Mouse (Mus musculus): ENCODE results near the gene Hdac6. TPM values are rescaled to one million over a fixed set of nuclear protein-coding genes. Genes with fewer than 3 reads are reported as not detected.
A peak's percentile ranks its signal among the peaks of the same experiment; 100 is the strongest.
"Not testable (repeated sequence)": the region's sequence is repeated elsewhere in the genome, so short reads cannot be mapped to it uniquely, and the experiment has no call there.

Hdac6 gene
- polyA plus RNA-seq, 1 experiment from 2014 or later, result 51.3 TPM

GRCm38 (mm10) chrX:7928270-7928790, 19.4 kb downstream of the Hdac6 start, which contains the start of gene Eras:
Gene Eras, minus strand, starts transcription at chrX:7928607.
- Histone ChIP-seq H3K36me3 (ENCODE audit: control insufficient read depth, insufficient read depth, low read length) (peaks cover 5% of the 10 kb centered on the region; the same call in 1 of the 2 replicates), H3K27me3 (ENCODE audit: control insufficient read depth, insufficient read depth, low read length) (peaks cover 11% of the 10 kb centered on the region; the same call in 1 of the 2 replicates), H3K4me1 (ENCODE audit: control insufficient read depth, insufficient read depth, low read length) (no peaks in the 10 kb centered on the region), H3K9me3 (ENCODE audit: control insufficient read depth, low read length) (no peaks in the 10 kb centered on the region), H3K9ac (ENCODE audit: low read depth, low read length) (no peak within 1 kb of the TSS), H3K4me2 (replicated peaks; ENCODE audit: low read depth, low read length) (no peak within 1 kb of the TSS), H3K4me3 (ENCODE audit: low read length) (no peak within 1 kb of the TSS), H3K27ac (ENCODE audit: low read depth, low read length) (no peak within 1 kb of the TSS)
- ATAC-seq (ENCODE audit: low FRiP score, low TSS enrichment), result no peak
- WGBS, result 26% methylated on average over 17 of the region's 19 CpGs

GRCm38 (mm10) chrX:7927116-7927515, 20.6 kb downstream of the Hdac6 start:
- Histone ChIP-seq H3K36me3 (ENCODE audit: control insufficient read depth, insufficient read depth, low read length) (peaks cover 5% of the 10 kb centered on the region; the same call in 1 of the 2 replicates), H3K9me3 (ENCODE audit: control insufficient read depth, low read length) (no peaks in the 10 kb centered on the region), H3K27me3 (ENCODE audit: control insufficient read depth, insufficient read depth, low read length) (peaks cover 21% of the 10 kb centered on the region), H3K4me3 (ENCODE audit: low read length) (no peak overlapping the region), H3K4me1 (ENCODE audit: control insufficient read depth, insufficient read depth, low read length) (no peaks in the 10 kb centered on the region), H3K27ac (ENCODE audit: low read depth, low read length) (no peak overlapping the region), H3K9ac (ENCODE audit: low read depth, low read length) (no peak overlapping the region), H3K4me2 (replicated peaks; ENCODE audit: low read depth, low read length) (no peak overlapping the region)
- 31% methylated on average over 10 of the region's 10 CpGs for WGBS
- ATAC-seq (ENCODE audit: low FRiP score, low TSS enrichment), result no peak

- Histone ChIP-seq H3K4me3 (ENCODE audit: low read length) (no peak overlapping the region), H3K9ac (ENCODE audit: low read depth, low read length) (no peak overlapping the region), H3K9me3 (ENCODE audit: control insufficient read depth, low read length) (no peaks in the 10 kb centered on the region), H3K4me2 (replicated peaks; ENCODE audit: low read depth, low read length) (no peak overlapping the region), H3K27ac (ENCODE audit: low read depth, low read length) (no peak overlapping the region), H3K4me1 (ENCODE audit: control insufficient read depth, insufficient read depth, low read length) (no peaks in the 10 kb centered on the region), H3K27me3 (ENCODE audit: control insufficient read depth, insufficient read depth, low read length) (peaks cover 28% of the 10 kb centered on the region), H3K36me3 (ENCODE audit: control insufficient read depth, insufficient read depth, low read length) (peaks cover 3% of the 10 kb centered on the region; the same call in 1 of the 2 replicates)
- WGBS, result 75% methylated on average over 6 of the region's 6 CpGs
- ATAC-seq (ENCODE audit: low FRiP score, low TSS enrichment), result no peak
Observed at GRCm38 (mm10) chrX:7926266-7926665, 21.4 kb downstream of the Hdac6 start.

- Histone ChIP-seq H3K4me3 (ENCODE audit: low read length) (peak overlapping the region; percentile 21), H3K9me3 (ENCODE audit: control insufficient read depth, low read length) (no peaks in the 10 kb centered on the region), H3K36me3 (ENCODE audit: control insufficient read depth, insufficient read depth, low read length) (no peaks in the 10 kb centered on the region), H3K27me3 (ENCODE audit: control insufficient read depth, insufficient read depth, low read length) (peaks cover 43% of the 10 kb centered on the region), H3K27ac (ENCODE audit: low read depth, low read length) (no peak overlapping the region), H3K4me2 (replicated peaks; ENCODE audit: low read depth, low read length) (peak overlapping the region; percentile 32), H3K4me1 (ENCODE audit: control insufficient read depth, insufficient read depth, low read length) (no peaks in the 10 kb centered on the region), H3K9ac (ENCODE audit: low read depth, low read length) (no peak overlapping the region; the same call in 1 of the 2 replicates)
- 30% methylated on average over 48 of the region's 48 CpGs for WGBS
- ATAC-seq (ENCODE audit: low FRiP score, low TSS enrichment), result 0 out of 2 replicates have a peak, but pooled peaks have one; percentile 33
Observed at GRCm38 (mm10) chrX:7922032-7922431, 25.7 kb downstream of the Hdac6 start.

GRCm38 (mm10) chrX:7919601-7920383, 27.9 kb downstream of the Hdac6 start, which contains the start of gene Pcsk1n:
Gene Pcsk1n, plus strand, starts transcription at chrX:7919822.
- Histone ChIP-seq H3K4me1 (ENCODE audit: control insufficient read depth, insufficient read depth, low read length) (no peaks in the 10 kb centered on the region), H3K36me3 (ENCODE audit: control insufficient read depth, insufficient read depth, low read length) (no peaks in the 10 kb centered on the region), H3K4me2 (replicated peaks; ENCODE audit: low read depth, low read length) (peak within 1 kb of the TSS; percentile 29), H3K4me3 (ENCODE audit: low read length) (peak within 1 kb of the TSS; percentile 17), H3K9me3 (ENCODE audit: control insufficient read depth, low read length) (no peaks in the 10 kb centered on the region), H3K27me3 (ENCODE audit: control insufficient read depth, insufficient read depth, low read length) (peaks cover 35% of the 10 kb centered on the region), H3K27ac (ENCODE audit: low read depth, low read length) (no peak within 1 kb of the TSS), H3K9ac (ENCODE audit: low read depth, low read length) (no peak within 1 kb of the TSS)
- 20% methylated on average over 40 of the region's 40 CpGs for WGBS
- ATAC-seq (ENCODE audit: low FRiP score, low TSS enrichment), result peak; percentile 62

- peaks cover 33% of the 10 kb centered on the region for H3K27me3 ChIP-seq (ENCODE audit: control insufficient read depth, insufficient read depth, low read length)
- not testable (repeated sequence) for ATAC-seq (ENCODE audit: low FRiP score, low TSS enrichment); H3K9me3 ChIP-seq (ENCODE audit: control insufficient read depth, low read length); H3K27ac ChIP-seq (ENCODE audit: low read depth, low read length); H3K4me1 ChIP-seq (ENCODE audit: control insufficient read depth, insufficient read depth, low read length); H3K9ac ChIP-seq (ENCODE audit: low read depth, low read length); H3K4me3 ChIP-seq (ENCODE audit: low read length); H3K36me3 ChIP-seq (ENCODE audit: control insufficient read depth, insufficient read depth, low read length); H3K4me2 ChIP-seq (replicated peaks; ENCODE audit: low read depth, low read length)
- WGBS, result 71% methylated on average over 6 of the region's 6 CpGs
Observed at GRCm38 (mm10) chrX:7917960-7918359, 29.7 kb downstream of the Hdac6 start.

- WGBS, result 30% methylated on average over 3 of the region's 3 CpGs
- H3K27ac ChIP-seq (ENCODE audit: low read depth, low read length), result not testable (repeated sequence)
Observed at GRCm38 (mm10) chrX:7915669-7916068, 32.0 kb downstream of the Hdac6 start.

GRCm38 (mm10) chrX:7910473-7910872, 37.2 kb downstream of the Hdac6 start:
- Histone ChIP-seq H3K9ac (ENCODE audit: low read depth, low read length) (no peak overlapping the region), H3K27me3 (ENCODE audit: control insufficient read depth, insufficient read depth, low read length) (no peaks in the 10 kb centered on the region), H3K36me3 (ENCODE audit: control insufficient read depth, insufficient read depth, low read length) (peaks cover 5% of the 10 kb centered on the region; the same call in 1 of the 2 replicates), H3K27ac (ENCODE audit: low read depth, low read length) (no peak overlapping the region), H3K4me1 (ENCODE audit: control insufficient read depth, insufficient read depth, low read length) (no peaks in the 10 kb centered on the region), H3K4me3 (ENCODE audit: low read length) (no peak overlapping the region), H3K9me3 (ENCODE audit: control insufficient read depth, low read length) (no peaks in the 10 kb centered on the region), H3K4me2 (replicated peaks; ENCODE audit: low read depth, low read length) (no peak overlapping the region)
- ATAC-seq (ENCODE audit: low FRiP score, low TSS enrichment), result no peak
- 65% methylated on average over 6 of the region's 6 CpGs for WGBS

More at GRCm38 (mm10) chrX:7915669-7916068, 32.0 kb downstream of the Hdac6 start:
- H3K36me3 ChIP-seq (ENCODE audit: control insufficient read depth, insufficient read depth, low read length); H3K9me3 ChIP-seq (ENCODE audit: control insufficient read depth, low read length); H3K4me2 ChIP-seq (replicated peaks; ENCODE audit: low read depth, low read length); H3K4me3 ChIP-seq (ENCODE audit: low read length); ATAC-seq (ENCODE audit: low FRiP score, low TSS enrichment); H3K9ac ChIP-seq (ENCODE audit: low read depth, low read length); H3K4me1 ChIP-seq (ENCODE audit: control insufficient read depth, insufficient read depth, low read length): not testable (repeated sequence)
- peaks cover 13% of the 10 kb centered on the region for H3K27me3 ChIP-seq (ENCODE audit: control insufficient read depth, insufficient read depth, low read length)

- WGBS, result 91% methylated on average over 4 of the region's 4 CpGs
- not testable (repeated sequence) for H3K27me3 ChIP-seq (ENCODE audit: control insufficient read depth, insufficient read depth, low read length); H3K36me3 ChIP-seq (ENCODE audit: control insufficient read depth, insufficient read depth, low read length); ATAC-seq (ENCODE audit: low FRiP score, low TSS enrichment); H3K4me3 ChIP-seq (ENCODE audit: low read length); H3K4me2 ChIP-seq (replicated peaks; ENCODE audit: low read depth, low read length); H3K9ac ChIP-seq (ENCODE audit: low read depth, low read length); H3K4me1 ChIP-seq (ENCODE audit: control insufficient read depth, insufficient read depth, low read length); H3K9me3 ChIP-seq (ENCODE audit: control insufficient read depth, low read length); H3K27ac ChIP-seq (ENCODE audit: low read depth, low read length)
Observed at GRCm38 (mm10) chrX:7909242-7909641, 38.4 kb downstream of the Hdac6 start, which contains the start of gene Gm10490. Gene Gm10490, plus strand, starts transcription at chrX:7909542.

All from kidney, embryonic 14.5 days (tissue).